Mouse (Mus musculus) ovary, postnatal 14 days (tissue): ENCODE data around the gene Crx.
A peak's percentile ranks its signal among the peaks of the same experiment; 100 is the strongest.
"Not testable (repeated sequence)": the region's sequence is repeated elsewhere in the genome, so short reads cannot be mapped to it uniquely, and the experiment has no call there.

ENCODE experiments used
- DNase-seq: peaks from one replicate; pipeline ENCODE4 v3.0.0; 2022; ENCODE audit warnings: low spot score

The Crx gene

GRCm38 (mm10) chr7:15879756-15880155, at the start of gene Crx:
Gene Crx, minus strand, starts transcription at chr7:15879968.
- no peak for DNase-seq

GRCm38 (mm10) chr7:15922220-15922773, 42.5 kb upstream of the Crx start, which contains the start of gene Selenow:
Gene Selenow, minus strand, starts transcription at chr7:15922402.
- peak; percentile 83 for DNase-seq

- no peak for DNase-seq
Observed at GRCm38 (mm10) chr7:15921796-15922195, 42.0 kb upstream of the Crx start.

- no peak for DNase-seq
Observed at GRCm38 (mm10) chr7:15920645-15921190, 41.0 kb upstream of the Crx start.

DNA sequence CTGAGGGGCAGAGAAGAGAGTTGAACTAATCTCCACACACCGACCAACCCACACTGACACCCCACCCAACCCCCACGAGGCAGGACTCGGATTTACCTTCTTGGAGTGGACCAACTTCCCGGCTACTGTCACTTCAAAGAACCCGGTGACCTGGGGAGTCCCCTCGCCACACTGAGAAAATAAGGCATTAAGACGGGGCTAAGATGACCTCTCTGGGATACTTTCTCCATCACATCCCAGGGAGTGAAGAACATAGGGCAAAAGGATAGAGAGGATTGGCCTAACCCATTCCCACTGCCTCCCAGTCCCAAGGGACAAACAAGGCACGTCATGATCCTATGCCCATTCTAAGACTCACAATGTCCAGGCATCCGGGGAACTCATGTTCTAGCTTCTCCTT, 40.2 kb upstream of the Crx start:
- no peak for DNase-seq

DNA sequence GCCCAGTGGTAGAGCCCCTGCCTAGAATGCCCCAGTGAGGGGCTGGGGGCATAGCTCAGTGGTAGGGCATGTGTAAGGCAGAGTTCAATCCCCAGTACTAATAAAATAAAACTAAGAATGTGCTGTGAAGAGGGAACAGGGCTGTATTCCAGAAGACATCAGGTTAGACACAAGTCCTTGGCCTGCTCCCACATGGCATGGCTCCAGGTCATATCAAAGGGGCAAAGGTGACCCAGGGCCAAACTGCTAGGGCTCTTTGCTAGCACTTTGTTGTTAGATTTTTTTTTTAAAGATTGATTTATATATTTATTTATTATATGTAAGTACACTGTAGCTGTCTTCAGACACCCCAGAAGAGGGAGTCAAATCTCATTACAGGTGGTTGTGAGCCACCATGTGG, 38.6 kb upstream of the Crx start:
- no peak for DNase-seq

GRCm38 (mm10) chr7:15916996-15917395, 37.2 kb upstream of the Crx start:
- no peak for DNase-seq

DNA sequence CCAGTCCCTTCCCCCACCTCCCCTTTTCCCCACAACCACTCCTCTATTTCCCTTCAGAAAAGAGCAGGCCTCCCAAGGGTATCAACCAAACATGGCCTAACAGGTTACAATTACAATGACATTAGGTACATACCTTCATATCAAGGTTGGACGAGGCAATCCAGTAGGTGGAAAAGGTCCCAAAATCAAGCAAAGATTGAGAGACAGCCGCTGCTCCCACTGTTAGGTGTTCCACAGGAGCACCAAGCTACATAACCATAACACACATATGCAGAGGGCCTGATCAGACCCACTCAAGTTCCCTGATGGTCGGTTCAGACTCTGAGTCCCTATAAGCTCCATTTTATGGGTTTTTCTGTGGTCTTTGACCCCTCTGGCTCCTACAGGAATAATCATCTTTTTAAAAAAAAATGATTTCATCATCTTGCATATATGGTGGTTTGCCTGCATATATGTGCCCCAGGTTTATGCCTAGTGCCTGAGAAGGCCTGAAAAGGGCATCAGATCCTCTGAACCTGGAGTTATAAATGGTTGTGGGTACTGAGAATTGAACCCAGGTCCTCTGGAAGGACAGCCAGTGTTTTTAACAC, 36.5 kb upstream of the Crx start:
- no peak for DNase-seq

- DNase-seq = not testable (repeated sequence)
Observed at GRCm38 (mm10) chr7:15915695-15916094, 35.9 kb upstream of the Crx start.

DNA sequence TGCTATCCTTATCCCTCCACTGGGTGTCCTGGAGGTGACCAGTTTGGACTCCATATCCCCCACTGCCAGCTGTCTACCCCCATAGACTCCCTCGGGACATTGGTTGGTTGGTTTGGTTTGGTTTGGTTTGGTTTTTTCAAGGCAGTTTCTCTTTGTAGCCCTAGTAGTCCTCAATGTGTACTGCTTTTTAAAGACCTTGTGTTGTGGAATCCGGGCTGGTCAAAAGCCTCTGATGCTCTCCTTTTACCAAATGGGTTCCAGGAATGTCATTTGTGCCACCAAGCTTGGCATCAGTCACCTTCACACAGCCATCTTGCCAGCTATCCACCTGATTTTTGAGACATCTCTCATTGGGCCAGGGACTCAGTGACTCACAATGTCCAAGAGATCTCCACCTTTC, 35.0 kb upstream of the Crx start:
- DNase-seq = no peak

DNA sequence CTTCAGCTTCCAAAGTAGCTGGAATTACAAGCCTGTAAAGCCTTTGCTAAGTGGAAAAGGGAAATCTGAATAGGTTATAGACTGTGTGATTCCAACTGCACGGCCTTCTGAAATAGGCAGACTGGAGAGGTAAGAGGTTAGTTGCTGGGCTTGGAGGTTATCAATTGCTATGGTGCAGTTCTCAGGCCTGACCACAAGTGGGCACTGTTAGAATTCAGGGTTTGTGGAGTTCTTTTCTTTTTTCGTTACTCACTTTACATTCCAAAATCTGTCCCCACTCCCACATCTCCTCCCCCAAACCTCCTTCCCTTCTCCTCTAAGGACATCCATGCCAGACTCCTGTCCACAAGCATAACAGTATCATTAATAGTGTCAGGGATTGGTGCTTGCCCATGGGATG, 34.5 kb upstream of the Crx start:
- peak; percentile 30 for DNase-seq

GRCm38 (mm10) chr7:15912183-15912582, 32.4 kb upstream of the Crx start:
- DNase-seq = peak; percentile 73

DNA sequence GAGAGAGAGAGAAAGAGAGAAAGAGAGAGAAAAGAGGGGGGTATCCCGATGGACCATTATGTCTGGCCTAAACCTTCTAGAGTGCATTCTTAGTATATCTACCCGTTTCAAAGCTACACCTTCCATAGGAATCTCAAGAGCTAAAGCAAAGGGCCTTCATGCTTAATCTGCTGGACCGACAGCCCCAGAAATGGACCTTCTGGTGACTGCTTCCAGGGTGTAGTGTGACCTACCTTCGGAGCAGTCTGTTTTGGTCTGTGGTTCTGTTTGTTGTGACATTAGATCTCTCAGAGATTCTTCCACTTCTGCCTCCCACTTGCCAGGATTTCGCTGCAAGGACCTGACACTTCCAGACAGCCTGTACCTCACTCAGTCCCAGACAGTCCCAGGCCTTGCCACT, 30.8 kb upstream of the Crx start:
- no peak for DNase-seq

DNA sequence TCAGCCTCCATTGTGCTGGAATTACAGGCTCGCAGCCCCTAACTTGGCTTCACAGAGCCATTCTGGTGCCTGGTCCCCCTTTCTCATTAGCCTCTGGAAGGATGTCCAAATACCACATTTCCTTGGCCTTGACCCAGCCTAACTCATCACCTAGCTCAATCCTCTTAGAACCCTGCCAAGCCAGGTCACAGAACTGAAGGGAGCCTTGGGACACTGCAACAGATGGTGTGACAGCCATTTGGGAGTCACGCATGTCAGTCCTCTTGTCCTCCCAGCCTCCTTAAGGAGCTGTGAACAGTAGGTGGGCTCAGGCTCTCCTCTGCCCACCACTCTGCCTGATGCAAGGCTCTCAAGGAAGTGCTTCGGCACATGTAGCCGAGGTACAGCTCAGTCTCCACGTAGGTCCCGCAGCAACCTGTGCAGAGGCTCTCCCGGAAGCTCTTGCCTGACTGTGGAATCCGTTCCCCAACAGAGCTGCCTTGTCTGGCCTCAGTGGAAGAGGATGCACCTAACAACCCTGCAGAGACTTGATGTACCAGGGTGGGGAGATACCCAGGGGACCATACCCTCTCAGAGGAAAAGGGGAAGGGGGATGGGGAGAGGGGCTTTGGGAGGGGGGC, 28.3 kb upstream of the Crx start:
- no peak for DNase-seq

GRCm38 (mm10) chr7:15906602-15907001, 26.8 kb upstream of the Crx start:
- no peak for DNase-seq

DNA sequence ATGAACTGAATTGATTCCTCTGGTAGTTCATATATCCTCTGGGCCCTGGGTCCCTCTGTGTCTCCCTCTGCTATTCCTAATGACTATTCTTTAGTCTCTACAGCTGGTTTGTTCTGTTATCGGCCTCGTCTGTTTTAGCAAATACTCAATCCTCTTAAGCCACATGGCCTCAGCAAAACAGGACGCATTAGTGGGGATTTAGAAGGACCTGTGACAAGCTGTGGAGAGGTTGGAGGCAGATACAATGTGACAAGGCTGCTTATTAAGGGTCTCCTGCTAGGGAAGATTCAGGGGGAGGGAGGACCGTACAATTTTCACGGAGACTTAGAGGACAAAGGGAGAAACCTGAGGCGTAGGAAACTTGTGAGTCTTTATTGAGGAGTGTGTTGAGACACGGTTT, 26.1 kb upstream of the Crx start:
- no peak for DNase-seq

DNA sequence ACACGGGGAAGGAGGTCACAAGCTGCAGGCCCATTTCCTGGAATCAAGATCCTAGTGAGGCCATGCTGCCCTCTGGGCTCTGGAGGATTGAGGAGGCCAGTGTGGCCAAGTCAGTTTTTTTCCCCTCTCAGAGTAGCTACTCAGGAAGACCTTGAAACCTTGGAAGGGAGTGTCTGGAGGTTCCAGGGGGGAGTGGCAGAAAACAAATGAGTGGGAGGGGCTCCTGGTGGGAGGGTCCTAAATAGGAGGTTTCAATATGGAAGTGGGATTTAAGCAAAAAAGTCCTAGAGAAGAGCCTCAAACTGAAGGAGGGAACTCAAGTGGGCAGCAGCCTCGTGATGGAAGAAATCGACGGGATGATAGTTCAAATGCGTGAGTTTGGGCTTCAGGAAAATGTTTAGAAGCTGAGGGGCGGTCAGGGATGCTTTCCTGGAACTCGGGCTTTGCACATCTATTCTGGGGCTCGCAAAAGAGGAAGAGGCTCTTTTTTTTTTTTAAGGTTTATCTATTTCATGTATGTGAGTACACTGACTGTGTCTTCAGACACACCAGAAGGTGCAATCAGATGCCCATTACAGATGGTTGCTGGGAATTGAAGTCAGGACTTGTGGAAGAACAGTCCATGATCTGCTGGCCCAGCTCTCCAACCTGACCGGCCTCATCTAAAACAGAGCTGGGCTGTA, 21.7 kb upstream of the Crx start:
- no peak for DNase-seq

DNA sequence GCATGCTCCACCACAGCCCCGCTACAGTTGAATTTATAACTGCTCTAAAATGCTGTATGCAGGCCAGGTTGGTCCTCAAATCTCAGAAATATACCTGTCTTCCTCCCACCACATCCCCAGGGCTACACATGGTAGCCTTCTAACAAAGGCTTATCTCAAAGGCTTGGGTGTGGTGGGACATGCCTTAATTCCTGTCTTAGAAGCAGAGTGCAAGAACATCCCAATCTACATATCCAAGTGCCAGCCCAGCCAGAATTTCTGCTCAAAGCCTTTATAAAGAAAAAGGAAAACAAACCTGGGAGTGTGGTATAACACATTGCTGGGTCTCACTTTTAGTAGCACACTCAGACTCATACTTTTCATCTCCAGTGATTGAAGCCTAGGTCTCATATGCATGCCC, 14.5 kb upstream of the Crx start:
- DNase-seq = no peak

GRCm38 (mm10) chr7:15884127-15884526, 4.4 kb upstream of the Crx start:
- no peak for DNase-seq

DNA sequence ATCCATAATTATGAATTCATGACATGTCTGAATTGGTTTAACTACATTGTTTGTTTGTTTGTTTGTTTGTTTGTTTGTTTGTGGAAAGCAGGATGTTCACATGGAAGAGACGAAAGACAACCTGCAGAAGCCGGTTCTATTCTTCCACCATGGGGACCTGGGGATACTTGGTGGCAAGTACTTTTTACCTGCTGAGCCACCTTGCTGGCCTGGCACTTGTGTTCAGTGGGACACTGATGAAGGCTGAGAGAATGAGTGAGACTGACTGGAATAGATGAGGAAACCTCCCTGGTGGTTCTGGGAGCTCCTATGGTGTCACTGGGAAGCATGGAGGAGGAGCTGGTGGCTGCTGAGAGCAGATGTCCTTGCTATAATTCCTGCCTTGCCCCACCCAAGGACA, 2.5 kb upstream of the Crx start, which contains the start of gene Crxos:
TSS of gene Crxos (plus strand) at position 301 of the 400 bp plus-strand sequence.
- DNase-seq = no peak

GRCm38 (mm10) chr7:15881831-15882230, 2.1 kb upstream of the Crx start:
- DNase-seq = no peak

GRCm38 (mm10) chr7:15881388-15881787, 1.6 kb upstream of the Crx start:
- no peak for DNase-seq

DNA sequence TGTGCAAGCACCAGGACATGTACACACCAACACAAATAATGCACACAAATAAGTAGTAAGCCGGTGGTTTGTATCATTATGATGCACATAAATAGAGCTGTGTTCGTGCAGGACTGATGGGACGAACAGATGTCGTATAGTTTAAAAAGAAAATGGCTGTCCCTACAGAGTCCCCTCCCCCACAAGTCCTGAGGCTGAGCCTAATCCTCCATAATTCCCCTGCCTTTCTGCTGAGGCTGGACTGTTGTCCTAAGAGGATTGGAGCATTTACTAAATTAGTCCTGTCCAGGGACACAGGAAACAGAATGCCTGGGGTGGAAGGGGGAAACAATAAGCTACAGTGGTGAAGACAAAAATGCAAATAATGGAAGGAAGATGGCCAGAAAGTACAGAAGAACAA, 15.7 kb downstream of the Crx start:
- DNase-seq = no peak
